Mouse (Mus musculus): Measurements from ENCODE around the gene Pla2g6.
A peak's percentile ranks its signal among the peaks of the same experiment; 100 is the strongest.

Pla2g6 gene

DNA sequence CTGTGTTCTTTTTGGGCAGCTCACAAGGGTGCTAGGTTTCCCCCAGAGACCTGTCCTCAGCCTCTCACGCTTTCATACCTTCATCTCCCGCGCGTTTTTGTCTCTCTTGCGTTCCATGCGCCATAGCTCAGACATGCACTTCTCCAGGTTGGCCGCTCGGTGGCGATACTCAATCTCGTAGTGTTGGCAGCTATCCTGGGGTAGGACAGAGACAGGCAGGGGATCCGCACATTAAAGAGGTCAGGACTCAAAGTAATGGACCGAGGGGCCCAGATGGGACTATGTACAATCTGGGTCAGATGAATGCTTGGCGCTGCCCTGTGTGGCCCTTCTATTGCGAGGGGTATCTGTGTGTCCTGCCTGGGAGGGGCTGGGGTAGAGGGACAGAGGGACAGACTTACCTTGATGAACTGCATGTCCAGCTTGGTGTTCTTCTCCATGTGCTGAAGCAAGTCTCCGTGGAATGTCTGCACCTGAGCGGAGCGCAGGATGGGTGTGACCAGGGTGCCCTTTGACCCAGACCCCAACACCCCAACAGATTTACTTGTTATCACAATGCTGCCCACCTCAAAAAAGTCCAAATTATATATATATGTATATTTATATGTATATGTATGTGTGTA is 57.0 kb downstream of the Pla2g6 start:
- peak; percentile 82 for DNase-seq (ENCODE audit: low spot score)

DNA sequence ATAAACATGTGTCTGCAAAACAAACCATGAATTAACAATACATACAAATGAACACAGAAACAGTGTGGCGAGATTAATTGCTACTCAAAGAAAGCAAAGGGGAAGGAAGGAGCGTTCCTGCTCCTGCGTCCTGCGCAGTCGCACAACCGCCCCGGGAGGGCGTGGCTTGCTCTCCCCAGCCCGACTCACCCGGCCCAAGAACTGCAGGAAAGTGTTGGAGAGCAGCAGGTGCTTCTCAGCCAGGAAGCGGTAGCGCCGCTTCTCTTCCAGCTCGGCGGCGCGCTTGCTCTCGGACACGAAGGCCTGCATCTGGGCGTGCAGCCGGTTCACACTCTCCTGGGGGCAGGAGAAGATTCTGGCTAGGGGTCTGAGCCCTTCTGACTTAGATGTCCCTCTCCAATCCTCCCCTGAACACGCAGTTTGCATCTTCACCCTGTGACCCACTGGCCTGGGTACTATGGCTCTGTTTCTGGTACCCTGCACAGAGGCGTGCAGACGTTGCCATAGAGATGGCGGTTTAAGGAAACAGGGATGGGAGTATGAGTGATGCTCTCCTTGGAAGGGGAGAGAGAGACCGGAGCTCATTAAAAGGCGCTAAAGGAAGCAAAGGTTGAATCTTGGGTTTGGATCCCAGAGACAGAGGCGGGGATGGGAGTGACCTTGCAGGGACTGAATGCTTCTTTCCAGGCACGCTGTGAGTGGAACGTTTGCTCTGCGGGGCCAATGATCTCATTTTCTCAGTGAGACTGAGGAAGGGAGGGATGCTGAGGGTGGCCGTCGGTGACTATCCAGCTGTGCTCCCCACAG is 57.7 kb downstream of the Pla2g6 start:
- peak; percentile 82 for DNase-seq (ENCODE audit: low spot score)

DNA sequence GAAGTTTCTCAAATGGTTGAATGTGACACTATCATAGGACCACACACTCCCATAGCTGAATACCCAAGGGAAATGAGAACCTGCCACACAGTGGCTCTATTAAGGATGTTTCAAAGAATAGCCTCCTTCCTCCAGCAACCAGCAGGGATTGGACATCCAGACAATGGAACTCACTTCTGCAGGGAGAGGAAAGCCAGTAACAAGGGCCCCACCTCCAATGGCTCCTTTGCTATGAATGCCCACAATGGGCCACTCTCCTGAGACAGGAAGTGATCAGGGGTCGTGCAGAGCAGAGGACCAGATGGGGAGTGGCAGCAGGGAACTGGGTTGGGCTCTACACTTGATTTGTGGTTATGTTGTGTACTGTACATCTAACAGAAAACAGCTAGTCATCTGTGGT is 59.7 kb downstream of the Pla2g6 start:
- DNase-seq (ENCODE audit: low spot score) = no peak

DNA sequence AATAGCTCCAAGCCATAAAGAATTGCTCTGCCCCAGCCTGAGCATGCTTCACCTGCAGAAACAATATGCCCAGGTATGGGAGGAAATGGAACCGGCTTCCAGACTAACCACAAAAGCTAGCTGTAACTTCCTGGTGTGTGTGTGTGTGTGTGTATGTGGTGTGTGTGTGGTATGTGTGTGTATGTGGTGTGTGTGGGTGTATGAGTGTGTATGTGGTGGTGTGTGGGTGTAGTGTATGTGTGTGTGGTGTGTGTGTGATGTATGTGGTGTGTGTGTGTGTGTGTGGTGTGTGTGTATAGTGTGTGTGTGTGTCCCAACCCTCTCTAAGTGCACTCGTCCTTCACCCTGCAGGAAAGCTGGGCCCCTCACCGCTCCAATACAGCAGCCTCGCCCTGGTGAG is 62.8 kb downstream of the Pla2g6 start:
- no peak for DNase-seq (ENCODE audit: low spot score)

DNA sequence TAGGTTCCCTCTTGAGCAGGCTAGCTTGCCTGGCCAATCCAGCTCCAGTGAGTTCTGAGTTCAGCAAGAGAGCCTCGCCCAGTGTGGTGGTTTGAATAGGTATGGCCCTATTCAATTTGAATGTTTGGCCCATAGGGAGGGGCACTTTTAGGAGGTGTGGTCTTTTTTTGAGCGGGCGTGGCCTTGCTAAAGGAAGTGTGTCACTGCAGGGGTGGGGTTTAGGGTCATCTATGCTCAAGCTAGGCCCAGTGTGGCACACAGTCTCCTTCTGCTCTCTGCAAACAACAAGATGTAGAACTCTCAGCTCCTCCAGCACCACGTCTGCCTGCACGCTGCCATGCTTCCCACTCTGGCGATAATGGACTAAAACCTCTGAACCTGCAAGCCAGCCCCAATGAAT is 64.5 kb downstream of the Pla2g6 start:
- no peak for DNase-seq (ENCODE audit: low spot score)

DNA sequence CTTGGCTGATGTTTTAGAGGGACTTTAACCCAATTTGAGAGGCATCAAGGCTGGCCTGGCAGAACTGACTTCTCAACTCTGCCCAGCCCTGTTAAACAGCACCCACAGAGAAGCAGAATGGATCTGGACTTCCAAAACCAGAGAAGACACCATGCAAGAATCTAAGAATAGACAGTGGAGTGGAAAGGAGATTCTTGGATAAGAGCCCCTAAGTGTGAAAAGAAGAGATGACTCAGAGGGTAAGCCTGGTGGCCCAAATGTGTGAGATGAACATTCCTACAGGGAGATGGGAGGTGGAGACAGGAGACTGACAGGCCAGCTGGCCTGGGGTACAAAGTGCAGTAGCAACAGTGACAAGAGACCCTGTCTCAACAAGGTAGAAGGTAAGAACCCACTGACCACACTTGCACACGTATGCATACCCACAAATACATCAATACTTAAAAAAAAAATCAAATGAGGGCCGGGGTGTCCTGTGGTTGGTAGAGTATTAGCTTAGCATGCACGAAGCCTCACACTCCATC is 65.3 kb downstream of the Pla2g6 start:
- DNase-seq (ENCODE audit: low spot score) = no peak

DNA sequence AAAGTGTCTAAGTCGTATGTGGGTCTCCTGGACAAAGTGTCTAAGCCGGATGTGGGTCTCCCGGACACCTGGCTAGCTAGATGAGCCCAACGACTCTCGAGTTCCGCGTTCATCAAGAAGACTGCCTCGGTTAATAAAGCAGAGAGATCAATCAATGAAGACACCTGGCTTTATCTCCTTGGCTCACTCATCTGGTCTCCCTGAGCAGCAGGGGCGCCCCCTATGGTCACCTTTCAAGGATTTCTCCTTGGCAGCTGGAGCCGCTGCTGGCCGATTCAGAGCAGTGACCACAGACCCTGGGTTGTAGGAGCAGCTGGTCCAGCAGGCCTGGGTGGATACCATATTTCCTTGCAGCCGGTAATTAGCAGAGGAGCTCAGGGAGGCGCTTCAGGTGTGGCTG is 65.8 kb downstream of the Pla2g6 start:
- peak; percentile 80 for DNase-seq (ENCODE audit: low spot score)

DNA sequence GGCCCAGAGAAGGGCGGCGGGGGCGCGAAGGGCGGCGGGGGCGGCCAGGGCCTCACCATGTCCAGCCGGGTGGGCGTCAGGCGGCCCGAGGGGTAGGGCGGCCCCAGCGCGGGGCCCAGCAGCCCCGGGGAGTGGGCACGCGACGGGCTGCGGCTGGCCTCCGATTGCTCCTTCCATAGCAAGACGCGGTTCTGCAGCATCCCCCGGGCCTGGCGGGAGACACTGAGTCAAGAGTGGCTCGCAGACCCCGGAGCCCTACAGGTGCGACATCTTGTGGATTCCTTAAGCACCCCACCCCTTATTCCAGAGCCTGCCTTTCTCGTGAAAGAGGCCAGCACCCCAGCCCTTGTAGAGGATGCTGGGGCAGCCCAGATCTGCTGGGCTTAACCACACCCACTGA is 66.4 kb downstream of the Pla2g6 start:
- peak; percentile 45 for DNase-seq (ENCODE audit: low spot score)

DNA sequence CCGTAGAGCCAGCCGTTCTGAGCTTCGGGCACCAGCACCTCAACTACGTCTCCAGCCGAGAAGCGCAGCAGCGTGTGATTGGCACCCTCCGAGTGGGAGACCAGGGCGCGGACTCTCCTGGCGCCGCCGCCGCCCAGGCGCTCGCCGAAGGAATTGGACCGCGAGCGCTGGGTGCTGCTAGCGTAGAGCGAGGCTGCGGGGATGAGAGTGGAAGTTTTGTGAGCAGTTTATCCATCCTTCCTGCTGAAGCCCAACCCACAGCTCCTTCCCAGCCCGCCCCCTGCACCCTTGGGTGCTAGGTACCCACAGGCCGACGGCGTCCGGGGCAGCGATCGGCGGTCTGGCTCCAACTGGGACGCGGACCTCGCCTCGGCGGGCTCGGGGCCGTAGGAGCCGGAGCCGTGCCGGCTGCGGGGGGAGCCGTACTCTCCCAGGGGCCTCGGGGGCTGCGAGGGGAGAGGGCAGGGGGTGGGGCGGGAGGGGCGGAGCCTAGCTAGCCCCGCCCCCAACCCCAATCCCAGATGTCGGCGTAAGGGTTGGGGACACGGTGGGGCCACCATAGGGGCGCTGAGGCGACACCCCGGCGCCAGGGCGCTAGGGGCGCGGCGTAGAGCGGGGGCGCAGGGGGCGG is 67.0 kb downstream of the Pla2g6 start:
- peak; percentile 62 for DNase-seq (ENCODE audit: low spot score)

DNA sequence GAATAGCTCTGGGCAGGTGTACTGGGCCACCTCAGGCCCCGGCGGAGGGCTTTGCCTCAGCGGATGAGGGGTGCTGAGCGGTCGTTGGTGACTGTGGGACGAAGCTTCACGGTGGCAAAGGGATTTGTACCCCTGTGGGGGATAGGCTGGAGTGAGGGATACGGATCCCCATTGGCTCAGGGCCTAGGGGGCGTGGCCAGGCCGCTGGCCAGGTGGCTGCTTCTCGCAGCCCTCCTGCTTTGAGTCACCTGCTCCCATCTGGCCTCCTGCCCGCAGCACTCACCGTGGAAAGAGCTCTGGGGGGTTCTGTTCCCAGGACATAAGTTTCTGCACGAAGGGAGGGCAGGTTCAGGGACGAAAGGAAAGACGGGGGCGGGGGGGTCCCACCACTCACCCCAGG is 69.7 kb downstream of the Pla2g6 start:
- DNase-seq (ENCODE audit: low spot score) = no peak

DNA sequence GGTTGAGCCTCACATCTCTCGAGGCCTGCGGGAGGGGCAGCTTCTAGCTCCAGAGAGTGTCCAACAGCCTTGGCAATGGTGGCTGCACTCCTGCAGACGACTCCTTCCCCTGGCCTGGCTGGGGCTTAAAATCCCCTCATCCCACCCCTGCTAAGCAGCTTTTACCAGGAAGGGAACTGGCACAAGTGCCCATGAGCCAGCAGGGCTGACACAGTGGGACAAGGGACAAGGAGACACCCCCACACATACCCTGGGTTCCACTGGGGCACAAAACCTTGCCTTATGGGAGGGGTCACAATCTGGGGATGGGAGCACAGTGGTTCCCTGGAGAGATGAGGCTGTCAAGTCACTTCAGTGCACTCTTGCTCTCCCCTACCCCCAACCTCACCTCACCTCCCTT is 73.5 kb downstream of the Pla2g6 start, which contains the start of gene Slc16a8:
TSS of gene Slc16a8 (minus strand) at position 101 of the 400 bp plus-strand sequence.
- DNase-seq (ENCODE audit: low spot score) = no peak

DNA sequence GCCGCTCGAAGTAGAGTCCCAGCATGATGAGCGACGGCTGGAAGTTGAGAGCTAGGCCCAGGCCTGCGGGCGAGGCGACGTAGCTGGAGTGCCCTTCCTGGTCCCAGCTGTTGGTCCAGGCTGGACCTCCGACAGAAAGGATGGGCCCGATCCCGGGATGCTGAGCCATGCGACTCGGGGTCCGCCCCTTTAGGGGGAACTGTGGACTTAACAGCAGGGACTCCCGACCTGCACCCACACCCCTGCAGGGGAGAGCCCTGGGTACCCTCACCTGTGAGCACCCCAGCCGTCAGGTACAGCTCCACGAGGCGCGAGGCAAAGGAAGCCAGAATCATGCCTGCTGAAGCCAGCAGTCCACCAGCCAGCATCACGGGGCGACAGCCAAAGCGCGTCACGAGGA is 75.6 kb downstream of the Pla2g6 start:
- no peak for DNase-seq (ENCODE audit: low spot score)

DNA sequence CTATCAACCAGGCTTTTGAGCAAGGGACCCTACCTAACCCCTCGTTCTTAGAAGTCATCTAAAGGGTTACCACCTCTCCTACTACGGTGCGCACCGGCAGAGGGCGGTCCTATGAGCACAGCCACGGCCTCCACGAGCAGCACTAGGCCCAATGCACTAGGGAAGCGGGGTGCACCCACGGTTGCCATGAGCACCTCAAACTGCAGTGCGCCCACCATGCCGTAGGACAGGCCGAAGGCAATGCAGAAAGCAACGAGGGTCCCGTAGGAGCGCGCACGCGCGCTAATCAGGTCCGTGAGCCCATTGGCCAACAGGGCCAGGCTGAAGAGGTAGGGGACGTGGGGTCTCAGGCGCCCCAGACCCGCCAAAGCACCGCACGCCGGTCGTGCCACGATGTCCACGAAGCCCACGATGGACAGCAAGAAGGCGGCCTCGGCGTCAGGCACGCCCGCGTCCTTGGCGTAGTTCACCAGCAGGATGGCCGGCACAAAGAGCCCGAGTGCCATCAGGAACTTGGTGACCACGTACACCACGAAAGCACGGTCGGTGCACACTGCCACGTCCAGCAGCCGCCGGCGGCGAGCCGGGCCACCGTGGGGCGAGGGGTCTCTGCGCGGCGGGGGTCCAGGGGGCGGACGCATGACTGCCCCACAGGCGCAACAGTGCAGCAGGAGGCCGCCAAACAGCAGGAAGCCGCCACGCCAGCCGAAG is 76.3 kb downstream of the Pla2g6 start:
- peak; percentile 36 for DNase-seq (ENCODE audit: low spot score)

DNA sequence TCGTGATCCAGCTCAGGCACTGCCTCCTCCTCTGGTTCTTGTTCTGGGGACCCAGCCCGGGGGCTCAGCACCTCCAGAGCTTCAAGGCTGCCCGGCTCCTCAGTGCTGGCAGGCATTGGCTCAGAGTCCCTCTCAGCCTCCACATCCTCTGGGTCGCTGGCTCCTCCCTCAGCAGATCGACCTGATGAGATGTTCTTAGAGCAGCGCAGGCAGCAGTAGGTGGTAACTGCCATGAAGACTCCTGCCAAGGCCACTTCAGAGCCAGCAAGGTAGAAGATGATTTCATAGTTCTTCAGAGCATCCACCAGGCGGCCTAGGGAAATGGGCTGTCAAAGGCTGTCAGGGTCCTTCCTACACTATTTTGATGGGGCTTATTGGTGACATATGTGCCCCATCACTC is 77.0 kb downstream of the Pla2g6 start:
- DNase-seq (ENCODE audit: low spot score) = no peak

DNA sequence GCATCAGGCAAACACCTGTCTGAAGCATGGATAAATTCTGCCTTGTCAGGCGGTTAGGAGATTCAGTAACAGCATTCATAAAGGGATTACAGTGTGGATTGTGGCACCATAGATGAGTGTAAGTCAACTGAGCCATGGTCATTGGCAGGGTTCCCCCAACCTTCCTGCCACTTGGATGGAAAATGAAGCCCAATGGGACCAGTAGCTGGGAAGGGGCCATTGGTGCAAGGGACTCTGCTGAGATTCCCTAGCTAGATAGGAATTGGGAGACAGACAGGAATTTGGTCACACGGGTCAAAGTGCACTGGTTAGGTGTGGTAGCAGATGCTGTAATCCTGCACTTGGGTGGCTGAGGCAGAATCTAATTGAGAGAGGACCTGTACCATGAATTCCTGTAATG is 78.0 kb downstream of the Pla2g6 start:
- no peak for DNase-seq (ENCODE audit: low spot score)

DNA sequence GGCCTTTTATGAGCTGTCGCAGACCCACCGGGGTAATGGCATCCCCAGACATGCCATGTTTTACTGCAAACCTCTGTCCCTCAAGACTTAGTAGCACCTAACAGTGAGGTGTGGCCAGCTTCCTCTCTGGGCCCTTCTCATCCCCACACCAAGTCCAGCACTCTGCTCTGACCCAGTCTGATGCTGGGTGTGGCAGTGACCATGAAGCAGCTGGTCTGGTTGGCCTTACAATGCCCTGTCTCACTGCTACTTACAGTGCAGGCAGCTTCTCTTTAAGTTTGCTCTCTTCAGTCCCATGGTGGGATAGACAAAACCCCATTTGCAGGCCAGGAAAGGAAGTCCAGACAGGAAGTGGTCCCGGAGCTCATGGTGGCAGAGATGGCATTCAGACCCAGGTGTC is 82.9 kb downstream of the Pla2g6 start:
- no peak for DNase-seq (ENCODE audit: low spot score)

DNA sequence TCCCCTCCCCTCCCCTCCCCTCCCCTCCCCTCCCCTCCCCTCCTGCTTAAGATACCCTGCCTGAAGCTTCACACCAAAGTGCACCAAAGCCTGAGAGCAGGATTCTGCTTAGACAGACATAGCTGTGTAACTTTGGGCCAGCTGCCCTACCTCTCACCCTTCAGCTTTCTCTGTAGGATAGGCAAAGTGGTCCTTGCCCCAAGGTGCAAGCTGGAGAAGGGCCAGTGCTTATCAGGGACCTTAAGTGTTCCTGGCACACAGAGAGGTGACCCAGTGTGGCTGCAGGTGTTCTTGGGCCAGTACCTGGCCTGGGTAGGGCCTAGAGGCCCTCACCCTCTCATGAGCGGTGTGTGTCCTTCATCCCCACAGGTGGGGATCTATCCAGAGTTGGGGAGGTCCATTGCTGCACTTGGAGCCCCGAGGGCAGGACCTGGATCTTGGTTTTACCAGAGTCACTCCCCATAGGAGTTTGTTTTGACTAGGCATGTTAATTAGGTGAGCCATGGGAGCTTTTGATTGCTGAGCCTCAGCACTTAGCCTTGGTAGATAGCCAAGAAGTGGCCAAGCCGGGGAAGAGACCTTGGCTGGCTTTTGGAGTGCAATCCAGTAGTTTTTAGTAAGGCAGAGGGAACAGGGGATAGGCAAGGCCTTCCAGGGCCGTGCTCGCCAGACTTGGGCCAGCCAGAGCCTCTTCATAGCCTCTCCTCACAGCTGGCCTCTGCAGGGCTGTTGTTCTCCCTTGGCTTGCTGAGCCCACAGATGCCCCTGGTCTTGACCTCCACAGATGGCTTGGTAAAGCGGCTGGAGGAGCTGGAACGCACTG is 83.9 kb downstream of the Pla2g6 start:
- no peak for DNase-seq (ENCODE audit: low spot score)

DNA sequence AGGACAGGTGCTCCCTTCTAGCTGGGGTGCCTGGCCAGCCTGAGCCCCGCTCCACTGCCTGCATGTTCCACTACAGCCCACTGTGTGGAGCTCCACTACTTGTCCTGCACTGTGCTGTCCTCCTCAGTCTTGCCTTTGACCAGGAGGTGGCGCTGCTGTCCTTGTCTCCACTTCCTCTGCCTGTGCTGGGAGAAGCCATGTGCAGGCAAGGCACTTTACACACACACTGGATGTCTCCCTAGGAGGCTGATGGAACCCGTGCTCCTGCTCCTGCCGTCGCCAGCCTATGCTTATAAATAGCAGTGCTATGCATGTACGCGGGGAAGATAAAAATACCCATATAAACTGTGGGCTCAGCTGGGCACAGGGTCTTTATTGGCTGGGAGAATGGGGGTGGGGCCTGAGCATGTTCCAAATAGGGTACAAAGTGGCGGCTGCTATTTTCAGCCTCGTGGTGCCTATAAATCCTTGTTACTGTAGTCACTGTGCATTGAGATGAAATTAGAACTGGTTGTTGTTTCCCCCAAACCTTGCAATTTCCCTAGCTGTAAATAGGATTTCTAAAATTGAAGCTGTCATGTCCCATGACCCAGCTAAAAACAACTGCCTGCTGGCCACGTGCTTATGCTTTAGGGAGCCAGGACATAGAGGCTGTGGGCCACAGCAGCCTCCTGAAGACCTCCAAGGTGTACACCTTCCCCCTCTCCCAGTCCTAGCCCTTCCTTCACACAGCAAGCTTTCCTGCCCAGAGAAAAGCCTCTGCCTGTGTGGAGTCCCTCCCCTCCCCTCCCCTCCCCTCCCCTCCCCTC is 84.8 kb downstream of the Pla2g6 start:
- peak; percentile 98 for DNase-seq (ENCODE audit: low spot score)

DNA sequence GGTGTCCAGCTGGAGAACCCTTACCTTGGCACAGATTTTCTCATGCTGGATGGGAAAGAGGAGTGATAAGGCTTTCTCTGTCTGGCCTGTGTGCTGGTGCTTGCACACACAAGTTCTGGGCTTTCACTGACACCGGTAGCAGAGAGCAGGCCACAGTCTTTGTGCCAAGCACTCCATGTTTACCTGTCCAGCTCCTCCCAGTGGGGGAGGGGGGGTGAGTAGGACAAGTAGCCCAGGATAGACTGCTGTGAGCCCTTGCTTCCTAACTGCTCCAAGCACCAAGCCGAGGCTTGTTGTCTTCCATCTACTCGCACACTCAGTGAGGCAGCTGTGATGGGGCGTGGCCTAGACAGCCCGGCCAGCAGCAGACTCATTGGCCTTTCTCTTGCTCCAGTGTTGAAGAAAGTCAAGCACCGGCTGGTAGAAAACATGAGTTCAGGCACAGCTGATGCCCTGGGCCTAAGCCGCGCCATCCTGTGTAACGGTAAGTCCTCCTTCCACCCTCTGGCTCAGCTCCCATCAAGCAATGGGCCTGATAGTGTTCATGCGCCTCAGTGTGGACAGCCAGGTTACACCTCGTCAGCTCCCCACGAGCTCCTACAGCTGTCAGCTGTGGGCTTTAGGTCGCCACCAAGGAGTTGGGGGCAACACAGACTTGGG is 85.5 kb downstream of the Pla2g6 start:
- DNase-seq (ENCODE audit: low spot score) = no peak

DNA sequence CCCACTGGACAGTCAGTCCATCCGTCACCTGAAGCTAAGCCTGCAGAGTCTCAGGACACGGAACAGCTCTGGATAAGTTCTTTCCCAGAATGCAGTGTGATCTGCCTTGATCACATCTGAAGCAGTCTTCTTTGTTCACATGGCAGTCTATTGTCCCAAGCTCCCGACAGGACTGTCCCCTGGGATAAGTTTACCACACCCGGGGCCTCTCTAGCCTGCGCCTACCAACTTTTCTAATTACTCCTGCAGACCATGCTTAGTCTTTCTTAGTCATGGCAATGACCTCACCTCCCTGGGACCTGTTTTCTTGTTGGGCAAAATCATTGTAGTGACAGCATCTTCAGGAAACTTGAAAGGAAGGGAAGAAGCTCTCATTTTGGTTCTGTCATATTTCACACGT is 90.2 kb downstream of the Pla2g6 start:
- DNase-seq (ENCODE audit: low spot score) = no peak

All from embryo, embryonic 10.5 days (tissue).